Comparison of ENCODE assay signal across 8 mouse cellular contexts in the genomic region with DNA sequence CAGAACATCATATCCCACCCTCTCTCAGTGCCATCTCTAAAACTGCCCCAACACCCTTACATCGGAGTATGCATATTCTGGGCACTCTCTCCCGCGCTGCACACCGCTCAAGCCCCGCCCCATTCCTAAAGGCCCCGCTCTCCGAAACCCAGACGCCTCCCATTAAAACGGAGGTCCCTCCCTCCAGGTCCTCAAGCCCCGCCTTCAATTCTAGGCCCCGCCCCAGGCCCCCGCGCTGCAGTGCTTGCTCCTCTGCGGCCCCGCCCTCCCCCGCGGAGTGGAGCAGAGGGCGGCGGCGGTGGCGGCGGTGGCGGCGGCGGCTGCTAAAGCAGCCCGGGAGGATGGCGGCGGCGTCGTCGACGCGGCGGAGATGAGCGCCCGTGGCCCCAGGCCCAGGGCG. TPM values are rescaled to one million over a fixed set of nuclear protein-coding genes. Genes with fewer than 3 reads are reported as not detected.
DNase-seq lines count a peak whose midpoint lies in the region; ATAC-seq and TF ChIP-seq lines count a peak whose summit lies in the region.

A gene (plus strand): TSS at position 240 of the 400 bp plus-strand sequence.

- H3K4me2 ChIP-seq in heart, embryonic 15.5 days: peak within 1 kb of the TSS; percentile 98
- H3K4me2 ChIP-seq in liver, embryonic 14.5 days (ENCODE audit: low read depth): peak within 1 kb of the TSS; percentile 98
- peak within 1 kb of the TSS; percentile 62 for H3K4me2 ChIP-seq in neural tube, embryonic 11.5 days (ENCODE audit: low read depth)

- TF ChIP-seq EP300 in liver, embryonic 14.5 days (IDR thresholded peaks at IDR 0.05; ENCODE audit: low read depth): no peak

- ATAC-seq in heart, embryonic 15.5 days (replicated peaks; ENCODE audit: insufficient number of reproducible peaks, insufficient read depth, low FRiP score, low read depth): peak; percentile 66
- peak; percentile 89 for ATAC-seq in liver, embryonic 14.5 days (ENCODE audit: insufficient read depth)
- ATAC-seq in neural tube, embryonic 11.5 days (ENCODE audit: insufficient read depth, low FRiP score, low TSS enrichment): peak; percentile 82

- H3K4me1 ChIP-seq in erythroblast, embryonic 14.5 days (ENCODE audit: control insufficient read depth): peaks cover 35% of the 10 kb centered on the region
- peaks cover 20% of the 10 kb centered on the region for H3K4me1 ChIP-seq in heart, embryonic 15.5 days (replicated peaks)
- H3K4me1 ChIP-seq in liver, embryonic 14.5 days (replicated peaks; ENCODE audit: control insufficient read depth in 2 of 2, insufficient read depth in 2 of 2, low read length in 1 of 2): peaks cover 5 to 9% of the 10 kb centered on the region in 2 experiments
- 0 out of 2 replicates have a peak, but pooled peaks cover 2% of the 10 kb centered on the region for H3K4me1 ChIP-seq in neural tube, embryonic 11.5 days (ENCODE audit: control insufficient read depth, insufficient read depth, low read length)
- peaks cover 19% of the 10 kb centered on the region for H3K4me1 ChIP-seq in testis, adult 2 months (ENCODE audit: control insufficient read depth, insufficient read depth, low read length)

- peak; percentile 61 to 73 for DNase-seq in CD8-positive naive resting alpha-beta T cell, adult 2 months (ENCODE audit: low read depth in 2 of 2, low spot score in 2 of 2)
- DNase-seq in brain, embryonic 18.5 days (ENCODE audit: low read depth, low spot score): peak; percentile 71
- peak; percentile 84 for DNase-seq in kidney, postnatal 14 days
- DNase-seq in liver, embryonic 14.5 days (ENCODE audit: low read depth in 3 of 3, low spot score in 3 of 3): peak in 1 of 3 experiments; percentile 88
- peak; percentile 90 for DNase-seq in neural tube, embryonic 11.5 days (ENCODE audit: low spot score)

- H3K36me3 ChIP-seq in erythroblast, embryonic 14.5 days (ENCODE audit: control insufficient read depth): no peaks in the 10 kb centered on the region
- no peaks in the 10 kb centered on the region for H3K36me3 ChIP-seq in heart, embryonic 15.5 days
- H3K36me3 ChIP-seq in liver, embryonic 14.5 days (replicated peaks; ENCODE audit: control insufficient read depth, insufficient read depth, low read depth): no peaks in the 10 kb centered on the region
- H3K36me3 ChIP-seq in neural tube, embryonic 11.5 days (ENCODE audit: control insufficient read depth, insufficient read depth, low read length): peaks cover 2% of the 10 kb centered on the region; the same call in 1 of the 2 replicates
- no peaks in the 10 kb centered on the region for H3K36me3 ChIP-seq in testis, adult 2 months (ENCODE audit: control insufficient read depth, insufficient read depth, low read length)

- no peak within 1 kb of the TSS for H3K27ac ChIP-seq in heart, embryonic 15.5 days
- H3K27ac ChIP-seq in liver, embryonic 14.5 days: peak within 1 kb of the TSS; percentile 9; the same call in 1 of the 2 replicates
- H3K27ac ChIP-seq in neural tube, embryonic 11.5 days (ENCODE audit: low read depth, low read length): peak within 1 kb of the TSS; percentile 47
- H3K27ac ChIP-seq in testis, adult 2 months (ENCODE audit: control insufficient read depth, insufficient read depth, low read depth, low read length): no peak within 1 kb of the TSS

- peak within 1 kb of the TSS; percentile 63 for H3K4me3 ChIP-seq in erythroblast, embryonic 14.5 days (replicated peaks)
- H3K4me3 ChIP-seq in heart, embryonic 15.5 days: peak within 1 kb of the TSS; percentile 58
- H3K4me3 ChIP-seq in liver, embryonic 14.5 days (ENCODE audit: insufficient read depth in 1 of 2, low read depth in 2 of 2, low read length in 2 of 2): peak within 1 kb of the TSS; percentile 22 to 60
- H3K4me3 ChIP-seq in neural tube, embryonic 11.5 days (ENCODE audit: low read depth, low read length): peak within 1 kb of the TSS; percentile 51
- H3K4me3 ChIP-seq in testis, adult 2 months (ENCODE audit: control insufficient read depth, low read depth, low read length): peak within 1 kb of the TSS; percentile 62

- no peak within 1 kb of the TSS; the same call in 1 of the 2 replicates for H3K9ac ChIP-seq in heart, embryonic 15.5 days
- H3K9ac ChIP-seq in liver, embryonic 14.5 days (replicated peaks): peak within 1 kb of the TSS; percentile 54
- peak within 1 kb of the TSS; percentile 73 for H3K9ac ChIP-seq in neural tube, embryonic 11.5 days (ENCODE audit: low read length)

- TF ChIP-seq POLR2A in testis, adult 2 months (IDR thresholded peaks at IDR 0.05; ENCODE audit: control insufficient read depth, low read depth, low read length): no peak

- 1% methylated on average over 37 of the region's 37 CpGs for WGBS in heart, embryonic 15.5 days
- WGBS in liver, embryonic 14.5 days (ENCODE audit: insufficient replicate concordance): under 1% methylated on average over 37 of the region's 37 CpGs
- 1% methylated on average over 37 of the region's 37 CpGs for WGBS in neural tube, embryonic 11.5 days

- peaks cover 85% of the 10 kb centered on the region for H3K27me3 ChIP-seq in erythroblast, embryonic 14.5 days (ENCODE audit: control insufficient read depth)
- H3K27me3 ChIP-seq in heart, embryonic 15.5 days: peaks cover 68% of the 10 kb centered on the region
- H3K27me3 ChIP-seq in liver, embryonic 14.5 days (ENCODE audit: control insufficient read depth, insufficient read depth, low read length): peaks cover 57% of the 10 kb centered on the region
- peaks cover 37% of the 10 kb centered on the region for H3K27me3 ChIP-seq in neural tube, embryonic 11.5 days (ENCODE audit: control insufficient read depth, insufficient read depth, low read length)
- no peaks in the 10 kb centered on the region for H3K27me3 ChIP-seq in testis, adult 2 months (ENCODE audit: control insufficient read depth, insufficient read depth, low read length)

- TF ChIP-seq CTCF in liver, embryonic 14.5 days (IDR thresholded peaks at IDR 0.05; ENCODE audit: low read depth): no peak
- TF ChIP-seq CTCF in testis, adult 2 months (IDR thresholded peaks at IDR 0.05; ENCODE audit: control insufficient read depth, insufficient read depth, insufficient replicate concordance, low read depth, low read length): no peak

- peaks cover 9% of the 10 kb centered on the region for H3K9me3 ChIP-seq in erythroblast, embryonic 14.5 days (ENCODE audit: control insufficient read depth, low read length)
- no peaks in the 10 kb centered on the region for H3K9me3 ChIP-seq in heart, embryonic 15.5 days (replicated peaks)
- H3K9me3 ChIP-seq in liver, embryonic 14.5 days (ENCODE audit: control insufficient read depth, low read length): no peaks in the 10 kb centered on the region
- no peaks in the 10 kb centered on the region for H3K9me3 ChIP-seq in neural tube, embryonic 11.5 days (ENCODE audit: control insufficient read depth, low read length)

RNA-seq across cellular contexts. Expression of the gene that starts here (rescaled TPM):
- 0.29 and 0.44 TPM in 2 replicates for polyA plus RNA-seq in erythroblast, embryonic 14.5 days (2012)
- polyA plus RNA-seq in heart, embryonic 15.5 days (2015; fragmentation: Nextera tagmentation; extraction: Ambion mirVana): 27.2 TPM in 2 replicates
- 2.9 and 4.1 TPM in 2 replicates for polyA plus RNA-seq in liver, embryonic 14.5 days (2012; rRNA removed)
- polyA plus RNA-seq in liver, embryonic 14.5 days (2014; fragmentation: Nextera tagmentation; extraction: Ambion mirVana): 2.6 and 3.0 TPM in 2 replicates
- 58.2 and 60.2 TPM in 2 replicates for polyA plus RNA-seq in neural tube, embryonic 11.5 days (2014; fragmentation: Nextera tagmentation; extraction: Ambion mirVana)
- polyA plus RNA-seq in testis, adult 2 months (2012; rRNA removed): 15.6 and 17.4 TPM in 2 replicates

Comparison
In these comparisons a context has a peak if more than half of its experiments do, and no peak if none do; other contexts are left out.
1. H3K27ac ChIP-seq: peak in liver, embryonic 14.5 days (single experiment) and neural tube, embryonic 11.5 days (single experiment); none in heart, embryonic 15.5 days (single experiment) and testis, adult 2 months (single experiment).
2. Peak in every context shown above with its lines, with median percentiles within 50 percentile points of each other: H3K4me3 ChIP-seq, ATAC-seq and H3K4me2 ChIP-seq.